Mouse (Mus musculus): ENCODE results near the gene Spata31d1c. TPM values are rescaled to one million over a fixed set of nuclear protein-coding genes. Genes with fewer than 3 reads are reported as not detected.

Gene Spata31d1c
- not detected in 2 replicates for polyA plus RNA-seq (2015; fragmentation: Nextera tagmentation; extraction: Ambion mirVana)

- Histone ChIP-seq H3K27ac (no peak within 1 kb of the TSS), H3K9ac (no peak within 1 kb of the TSS), H3K27me3 (no peaks in the 10 kb centered on the region), H3K36me3 (no peaks in the 10 kb centered on the region), H3K4me3 (replicated peaks) (no peak within 1 kb of the TSS), H3K4me2 (no peak within 1 kb of the TSS), H3K9me3 (replicated peaks) (no peaks in the 10 kb centered on the region), H3K4me1 (replicated peaks) (no peaks in the 10 kb centered on the region)
- ATAC-seq (ENCODE audit: low read depth) (no peak), DNase-seq (no peak)
Observed at GRCm38 (mm10) chr13:65032758-65033157, at the start of gene Spata31d1c. Gene Spata31d1c, plus strand, starts transcription at chr13:65033058.

GRCm38 (mm10) chr13:64988828-64989227 is 44.0 kb upstream of the Spata31d1c start:
- Histone ChIP-seq H3K9ac (no peak overlapping the region), H3K4me1 (replicated peaks) (no peaks in the 10 kb centered on the region), H3K9me3 (replicated peaks) (no peaks in the 10 kb centered on the region), H3K4me2 (no peak overlapping the region), H3K4me3 (replicated peaks) (no peak overlapping the region), H3K27me3 (no peaks in the 10 kb centered on the region), H3K36me3 (no peaks in the 10 kb centered on the region), H3K27ac (no peak overlapping the region)
- DNase-seq (peak; percentile 23), ATAC-seq (ENCODE audit: low read depth) (peak; percentile 87)

DNA sequence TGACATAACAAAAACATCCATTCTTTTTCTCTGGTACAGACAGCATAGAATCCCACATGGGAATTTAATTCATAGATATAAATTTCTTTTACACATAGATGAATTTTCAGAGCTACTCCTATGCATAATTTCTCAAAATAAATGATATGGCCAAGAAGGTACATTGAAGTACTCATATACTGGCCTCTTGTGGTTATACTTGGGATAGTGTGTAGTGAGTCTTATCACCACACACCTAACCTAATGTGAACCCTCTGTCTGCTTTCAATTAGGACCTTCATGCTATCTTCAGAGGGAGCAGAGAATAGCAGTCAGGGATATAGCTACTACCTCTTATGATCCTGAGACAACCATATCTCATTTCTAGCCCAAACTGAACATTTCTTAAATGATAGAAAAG is 27.4 kb upstream of the Spata31d1c start:
- Histone ChIP-seq H3K36me3 (no peaks in the 10 kb centered on the region), H3K4me1 (replicated peaks) (no peaks in the 10 kb centered on the region), H3K4me2 (no peak overlapping the region), H3K27me3 (no peaks in the 10 kb centered on the region), H3K9me3 (replicated peaks) (no peaks in the 10 kb centered on the region; the same call in 1 of the 2 replicates), H3K9ac (no peak overlapping the region), H3K4me3 (replicated peaks) (no peak overlapping the region), H3K27ac (no peak overlapping the region)
- DNase-seq (no peak), ATAC-seq (ENCODE audit: low read depth) (no peak)

- H3K4me2 ChIP-seq: no peak overlapping the region
- no peak overlapping the region for H3K9ac ChIP-seq
- no peaks in the 10 kb centered on the region for H3K9me3 ChIP-seq (replicated peaks)
- no peaks in the 10 kb centered on the region for H3K27me3 ChIP-seq
- no peaks in the 10 kb centered on the region for H3K36me3 ChIP-seq
- no peak overlapping the region for H3K4me3 ChIP-seq (replicated peaks)
- no peaks in the 10 kb centered on the region for H3K4me1 ChIP-seq (replicated peaks)
- DNase-seq (no peak), ATAC-seq (ENCODE audit: low read depth) (no peak)
- no peak overlapping the region for H3K27ac ChIP-seq
- 84% methylated on average over 1 of the region's 1 CpGs for WGBS (ENCODE audit: insufficient replicate concordance)
Observed at GRCm38 (mm10) chr13:65006760-65007159, 26.1 kb upstream of the Spata31d1c start.

- Histone ChIP-seq H3K9ac (no peak overlapping the region), H3K36me3 (no peaks in the 10 kb centered on the region), H3K4me3 (replicated peaks) (no peak overlapping the region), H3K27me3 (no peaks in the 10 kb centered on the region), H3K27ac (no peak overlapping the region), H3K4me2 (no peak overlapping the region), H3K9me3 (replicated peaks) (no peaks in the 10 kb centered on the region), H3K4me1 (replicated peaks) (no peaks in the 10 kb centered on the region)
- DNase-seq (no peak), ATAC-seq (ENCODE audit: low read depth) (no peak)
- 45% methylated on average over 1 of the region's 1 CpGs for WGBS (ENCODE audit: insufficient replicate concordance)
Observed at GRCm38 (mm10) chr13:65007971-65008370, 24.9 kb upstream of the Spata31d1c start.

GRCm38 (mm10) chr13:65011052-65011738 is 21.7 kb upstream of the Spata31d1c start:
- no peak overlapping the region for H3K4me3 ChIP-seq (replicated peaks)
- H3K27ac ChIP-seq: no peak overlapping the region; the same call in 1 of the 2 replicates
- no peaks in the 10 kb centered on the region for H3K27me3 ChIP-seq
- H3K9ac ChIP-seq: no peak overlapping the region
- ATAC-seq (ENCODE audit: low read depth): peak; percentile 87
- H3K9me3 ChIP-seq (replicated peaks): no peaks in the 10 kb centered on the region
- no peak overlapping the region for H3K4me2 ChIP-seq
- DNase-seq: no peak
- H3K4me1 ChIP-seq (replicated peaks): no peaks in the 10 kb centered on the region
- 49% methylated on average over 4 of the region's 4 CpGs for WGBS (ENCODE audit: insufficient replicate concordance)
- no peaks in the 10 kb centered on the region for H3K36me3 ChIP-seq

GRCm38 (mm10) chr13:65035057-65035456 is 2.2 kb downstream of the Spata31d1c start:
- Histone ChIP-seq H3K36me3 (no peaks in the 10 kb centered on the region), H3K9ac (no peak overlapping the region), H3K4me3 (replicated peaks) (no peak overlapping the region), H3K27me3 (no peaks in the 10 kb centered on the region), H3K4me1 (replicated peaks) (no peaks in the 10 kb centered on the region), H3K27ac (no peak overlapping the region), H3K4me2 (no peak overlapping the region), H3K9me3 (replicated peaks) (no peaks in the 10 kb centered on the region)
- DNase-seq (no peak), ATAC-seq (ENCODE audit: low read depth) (no peak)
- WGBS (ENCODE audit: insufficient replicate concordance): 48% methylated on average over 4 of the region's 4 CpGs

DNA sequence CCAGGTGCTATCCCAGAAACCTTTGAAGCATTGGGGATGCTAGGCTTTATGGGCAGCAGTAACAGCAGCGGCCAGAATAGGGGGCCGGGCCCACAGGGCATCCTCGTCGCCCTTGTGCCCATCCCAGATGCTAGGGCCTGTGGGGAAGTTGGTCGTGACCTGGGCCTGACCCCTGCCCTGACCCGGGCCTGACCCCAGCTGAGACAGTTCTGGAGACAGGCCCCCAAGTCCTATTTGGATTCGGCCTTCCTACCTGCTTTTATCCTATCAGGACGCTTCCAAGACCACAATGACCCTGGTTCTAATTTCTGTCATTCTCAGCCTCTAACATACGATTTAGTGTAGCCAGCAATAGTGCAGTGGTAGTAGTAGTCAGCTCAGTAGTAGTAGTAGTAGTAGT is 19.8 kb downstream of the Spata31d1c start, which contains the start of gene Prss47:
Gene Prss47, minus strand, starts transcription at position 101 of the 400 bp plus-strand sequence.
- Histone ChIP-seq H3K4me1 (replicated peaks) (no peaks in the 10 kb centered on the region), H3K36me3 (no peaks in the 10 kb centered on the region)
- 74% methylated on average over 9 of the region's 9 CpGs for WGBS (ENCODE audit: insufficient replicate concordance)

DNA sequence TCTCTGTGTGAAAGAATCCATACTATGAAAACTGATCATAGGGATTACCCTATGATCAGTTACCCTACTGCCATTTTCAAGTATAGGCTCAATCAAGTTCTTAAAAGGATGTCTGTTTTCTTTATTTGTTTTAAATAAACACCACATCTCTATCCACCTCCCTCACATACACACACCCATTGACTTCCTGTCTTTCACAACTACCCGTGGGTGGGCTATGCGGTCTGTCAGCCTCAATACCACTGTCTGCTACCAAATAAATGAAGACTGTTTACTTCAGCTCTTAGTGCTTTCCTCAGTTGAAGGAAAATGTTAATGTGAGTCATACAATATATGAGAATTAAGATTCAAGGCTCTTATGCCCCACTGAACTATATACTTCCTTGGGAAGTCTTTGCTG is 37.1 kb downstream of the Spata31d1c start:
- DNase-seq (no peak), ATAC-seq (ENCODE audit: low read depth) (no peak)
- Histone ChIP-seq H3K4me3 (replicated peaks) (no peak overlapping the region), H3K27me3 (no peaks in the 10 kb centered on the region), H3K4me1 (replicated peaks) (no peaks in the 10 kb centered on the region), H3K36me3 (peaks cover 39% of the 10 kb centered on the region), H3K9ac (no peak overlapping the region), H3K27ac (no peak overlapping the region), H3K9me3 (replicated peaks) (no peaks in the 10 kb centered on the region), H3K4me2 (no peak overlapping the region)
- WGBS (ENCODE audit: insufficient replicate concordance): 64% methylated on average over 2 of the region's 2 CpGs

More for the DNA sequence above, 19.8 kb downstream of the Spata31d1c start, which contains the start of gene Prss47:
- Histone ChIP-seq H3K4me3 (replicated peaks) (no peak within 1 kb of the TSS), H3K9me3 (replicated peaks) (no peaks in the 10 kb centered on the region), H3K9ac (no peak within 1 kb of the TSS), H3K27ac (no peak within 1 kb of the TSS), H3K4me2 (no peak within 1 kb of the TSS), H3K27me3 (no peaks in the 10 kb centered on the region)
- ATAC-seq (ENCODE audit: low read depth) (no peak), DNase-seq (no peak)

Other genes starting within 250 kb of the Spata31d1c start
- gene Cntnap3, start 129.1 kb upstream of the Spata31d1c start, polyA plus RNA-seq (2015; fragmentation: Nextera tagmentation; extraction: Ambion mirVana): not detected in 2 replicates
- not detected in 2 replicates for gene Spata31, start 115.7 kb upstream of the Spata31d1c start, polyA plus RNA-seq (2015; fragmentation: Nextera tagmentation; extraction: Ambion mirVana)
- not detected in 2 replicates for gene Prss47, start 19.7 kb downstream of the Spata31d1c start, polyA plus RNA-seq (2015; fragmentation: Nextera tagmentation; extraction: Ambion mirVana)
- gene Mfsd14b, start 79.9 kb downstream of the Spata31d1c start, polyA plus RNA-seq (2015; fragmentation: Nextera tagmentation; extraction: Ambion mirVana): 43.9 and 49.8 TPM in 2 replicates
- gene Olfr465-ps1, start 105.0 kb downstream of the Spata31d1c start, polyA plus RNA-seq (2015; fragmentation: Nextera tagmentation; extraction: Ambion mirVana): not detected in 2 replicates
- not detected in 2 replicates for gene Olfr466, start 117.2 kb downstream of the Spata31d1c start, polyA plus RNA-seq (2015; fragmentation: Nextera tagmentation; extraction: Ambion mirVana)
- gene Nlrp4f, start 172.9 kb downstream of the Spata31d1c start, polyA plus RNA-seq (2015; fragmentation: Nextera tagmentation; extraction: Ambion mirVana): not detected in 2 replicates
- gene Gm10775, start 226.5 kb downstream of the Spata31d1c start, polyA plus RNA-seq (2015; fragmentation: Nextera tagmentation; extraction: Ambion mirVana): not detected in 2 replicates
- gene Zfp369, start 245.8 kb downstream of the Spata31d1c start, polyA plus RNA-seq (2015; fragmentation: Nextera tagmentation; extraction: Ambion mirVana): 3.5 and 3.7 TPM in 2 replicates